Mouse (Mus musculus): Measurements from ENCODE around the gene Meox1.

Gene Meox1

GRCm38 (mm10) chr11:101847509-101847908, 46.7 kb downstream of the Meox1 start:
- DNase-seq = no peak

- no peak for DNase-seq
Observed at GRCm38 (mm10) chr11:101842773-101843163, 51.4 kb downstream of the Meox1 start.

GRCm38 (mm10) chr11:101841998-101842772, 52.0 kb downstream of the Meox1 start:
- DNase-seq = no peak

- DNase-seq = no peak
Observed at GRCm38 (mm10) chr11:101840405-101840804, 53.8 kb downstream of the Meox1 start.

GRCm38 (mm10) chr11:101839426-101839825, 54.7 kb downstream of the Meox1 start:
- no peak for DNase-seq

GRCm38 (mm10) chr11:101832001-101832400, 62.2 kb downstream of the Meox1 start:
- no peak for DNase-seq

GRCm38 (mm10) chr11:101830616-101831015, 63.6 kb downstream of the Meox1 start:
- DNase-seq = no peak

GRCm38 (mm10) chr11:101830112-101830511, 64.1 kb downstream of the Meox1 start:
- DNase-seq = no peak

- DNase-seq = no peak
Observed at GRCm38 (mm10) chr11:101828718-101829117, 65.5 kb downstream of the Meox1 start.
